Mouse (Mus musculus) G1E (cell line): ENCODE results near the gene Parp16.

Source experiments
- CTCF ChIP-seq: IDR thresholded peaks from 2 replicates; pipeline ENCODE4 v1.5.1; 2012; ENCODE audit warnings: low read depth, low read length, inconsistent platforms, mixed read lengths
- GATA1 ChIP-seq: IDR thresholded peaks from 2 replicates; pipeline ENCODE4 v1.6.1; 2012; ENCODE audit warnings: borderline replicate concordance, low read length, inconsistent platforms, mixed read lengths
- GATA2 ChIP-seq: IDR thresholded peaks from 2 replicates; pipeline ENCODE4 v1.6.1; 2012; ENCODE audit warnings: low read depth, low read length, inconsistent platforms, borderline replicate concordance
- POLR2AphosphoS5 ChIP-seq: IDR thresholded peaks from 2 replicates; pipeline ENCODE4 v1.6.1; 2012; ENCODE audit warnings: low read depth, low read length, inconsistent platforms; ENCODE audit not compliant: insufficient replicate concordance
- TAL1 ChIP-seq: conservative IDR thresholded peaks from 2 replicates; pipeline ENCODE4 v1.6.1; 2012; ENCODE audit warnings: low read depth, low read length, inconsistent platforms, mixed read lengths

DNA sequence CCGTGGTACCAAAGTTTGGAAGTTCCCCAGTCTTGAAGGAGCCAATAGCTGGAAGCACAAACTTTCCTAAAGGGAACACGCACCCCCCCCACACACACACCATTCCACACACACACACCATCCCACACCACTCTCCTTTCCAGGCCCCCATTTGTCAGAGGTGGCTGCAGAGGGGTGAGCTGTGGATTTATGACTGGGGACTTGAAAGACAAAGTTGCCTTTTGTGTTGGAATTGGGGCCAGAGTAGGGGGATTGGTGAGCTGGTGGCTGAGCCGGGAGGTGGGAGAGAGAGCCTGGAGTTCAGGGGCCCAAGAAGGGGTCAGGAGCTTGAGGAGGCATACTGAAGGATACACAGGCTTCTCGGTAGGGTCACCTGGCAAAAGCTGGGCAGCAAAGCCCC lies 26.2 kb upstream of the Parp16 start:
- no peak for TF ChIP-seq CTCF
- no peak for TF ChIP-seq TAL1
- TF ChIP-seq GATA2: no peak
- TF ChIP-seq GATA1: no peak
- TF ChIP-seq POLR2AphosphoS5: no peak
